Mouse (Mus musculus): ENCODE results near the gene Klra4. TPM values are rescaled to one million over a fixed set of nuclear protein-coding genes. Genes with fewer than 3 reads are reported as not detected.

Klra4 gene
- 0.43 TPM for total RNA-seq (2023)

GRCm38 (mm10) chr6:130067171-130067570 is at the start of gene Klra4:
Gene Klra4 (minus strand): TSS chr6:130067271.

DNA sequence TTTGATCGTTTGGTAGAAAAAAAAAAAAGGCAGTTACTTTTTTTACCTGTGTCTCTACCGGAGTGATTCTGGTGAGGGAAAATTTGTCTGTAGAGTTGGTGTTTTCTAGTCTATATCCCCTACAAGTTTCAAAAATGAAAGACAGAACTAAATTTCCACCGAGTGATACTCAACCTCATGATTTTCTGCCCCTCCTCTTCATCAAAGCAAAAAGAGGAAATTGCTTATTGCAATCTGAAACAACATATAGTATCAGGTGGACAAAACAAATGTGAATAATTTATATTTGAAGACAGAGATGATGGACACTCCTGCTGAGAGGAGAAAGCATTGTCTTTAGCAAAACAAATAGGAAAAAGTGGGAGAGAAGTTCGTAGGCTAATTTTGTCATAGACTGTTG is 40.2 kb downstream of the Klra4 start, which contains the start of gene Klra6:
TSS of gene Klra6 (minus strand) at position 101 of the 400 bp plus-strand sequence.

Other genes with a start within 250 kb of the Klra4 start
- gene Gm17631, start 204.6 kb downstream of the Klra4 start, total RNA-seq (2023), result not detected
- 1.5 TPM for gene Klra17, start 190.6 kb downstream of the Klra4 start, total RNA-seq (2023)
- gene Klra5, start 149.6 kb downstream of the Klra4 start, total RNA-seq (2023), result not detected
- gene Klra6, start 40.3 kb downstream of the Klra4 start, total RNA-seq (2023), result not detected
- gene Klra8, start 62.6 kb upstream of the Klra4 start, total RNA-seq (2023), result 1.8 TPM
- not detected for gene Klra9, start 125.8 kb upstream of the Klra4 start, total RNA-seq (2023)
- 0.73 TPM for gene Klra7, start 166.1 kb upstream of the Klra4 start, total RNA-seq (2023)
- not detected for gene Klra10, start 214.7 kb upstream of the Klra4 start, total RNA-seq (2023)